Mouse (Mus musculus) retina, adult 2 months (tissue): ENCODE measurements around the gene Hs1bp3.
A peak's percentile ranks its signal among the peaks of the same experiment; 100 is the strongest.

ENCODE experiments used
- DNase-seq: peaks from one replicate; pipeline ENCODE4 v3.0.0-alpha.2; 2012; ENCODE audit warnings: low read depth, low spot score

Hs1bp3 gene

DNA sequence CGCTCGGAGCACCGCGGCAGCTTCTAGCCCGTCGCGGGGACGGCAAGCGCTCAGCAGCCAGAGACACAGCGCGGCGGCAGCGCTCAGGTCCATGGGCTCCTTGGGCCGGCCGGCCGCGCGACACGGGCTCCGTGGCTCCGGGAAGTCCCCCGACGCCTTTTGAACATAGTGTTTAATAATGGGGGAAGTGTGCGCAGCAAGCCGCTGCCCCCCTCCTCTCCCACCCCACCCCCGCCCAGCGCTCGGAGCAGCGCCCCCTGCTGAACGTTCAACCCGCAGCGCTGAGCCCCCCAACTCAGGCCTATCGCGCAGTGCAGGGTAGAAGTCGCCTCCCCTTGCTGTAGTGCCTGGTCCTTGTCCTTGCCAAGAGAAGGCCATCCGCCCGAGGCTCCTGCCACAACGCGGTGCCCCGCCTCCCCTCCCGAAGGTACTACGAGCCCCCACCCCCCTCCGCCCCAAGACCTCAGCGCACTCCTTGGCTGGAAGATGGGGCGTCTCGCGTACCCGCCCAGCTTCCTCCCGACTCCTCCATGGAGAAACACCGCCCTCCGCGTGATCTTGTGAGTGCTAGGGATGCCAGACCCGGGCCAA, 11.3 kb upstream of the Hs1bp3 start, which contains the start of gene Gdf7:
TSS of gene Gdf7 (minus strand) at position 114 of the 591 bp plus-strand sequence.
- no peak for DNase-seq

- no peak for DNase-seq
Measured at GRCm38 (mm10) chr12:8305258-8305657, 8.0 kb upstream of the Hs1bp3 start.

DNA sequence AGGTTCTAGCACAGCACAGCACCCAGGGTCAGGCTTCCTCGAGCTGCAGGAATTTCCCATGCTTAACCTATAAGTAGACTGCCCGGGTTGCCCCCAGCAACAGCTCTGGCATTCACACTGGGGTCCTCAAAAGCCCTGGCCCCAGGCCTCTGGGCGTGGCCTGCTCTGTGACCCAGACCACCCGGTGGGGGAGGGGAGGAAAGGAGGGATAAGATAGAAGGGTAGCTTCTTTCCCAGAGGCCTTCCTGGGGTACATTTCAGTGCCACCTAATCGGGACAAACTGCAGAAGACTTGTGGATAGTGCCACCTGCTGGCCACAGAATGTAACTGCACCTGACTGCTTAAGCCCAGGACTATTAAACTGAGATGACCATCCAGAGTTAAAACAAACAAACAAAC, 6.8 kb upstream of the Hs1bp3 start:
- peak; percentile 39 for DNase-seq

GRCm38 (mm10) chr12:8306910-8307309, 6.3 kb upstream of the Hs1bp3 start:
- DNase-seq, result no peak

- DNase-seq, result no peak
Measured at GRCm38 (mm10) chr12:8310992-8311391, 2.2 kb upstream of the Hs1bp3 start.

GRCm38 (mm10) chr12:8312266-8312665, 966 bp upstream of the Hs1bp3 start:
- DNase-seq, result no peak

GRCm38 (mm10) chr12:8313773-8314172, 541 bp downstream of the Hs1bp3 start:
- DNase-seq, result no peak

- DNase-seq, result no peak
Measured at GRCm38 (mm10) chr12:8316541-8316940, 3.3 kb downstream of the Hs1bp3 start.

DNA sequence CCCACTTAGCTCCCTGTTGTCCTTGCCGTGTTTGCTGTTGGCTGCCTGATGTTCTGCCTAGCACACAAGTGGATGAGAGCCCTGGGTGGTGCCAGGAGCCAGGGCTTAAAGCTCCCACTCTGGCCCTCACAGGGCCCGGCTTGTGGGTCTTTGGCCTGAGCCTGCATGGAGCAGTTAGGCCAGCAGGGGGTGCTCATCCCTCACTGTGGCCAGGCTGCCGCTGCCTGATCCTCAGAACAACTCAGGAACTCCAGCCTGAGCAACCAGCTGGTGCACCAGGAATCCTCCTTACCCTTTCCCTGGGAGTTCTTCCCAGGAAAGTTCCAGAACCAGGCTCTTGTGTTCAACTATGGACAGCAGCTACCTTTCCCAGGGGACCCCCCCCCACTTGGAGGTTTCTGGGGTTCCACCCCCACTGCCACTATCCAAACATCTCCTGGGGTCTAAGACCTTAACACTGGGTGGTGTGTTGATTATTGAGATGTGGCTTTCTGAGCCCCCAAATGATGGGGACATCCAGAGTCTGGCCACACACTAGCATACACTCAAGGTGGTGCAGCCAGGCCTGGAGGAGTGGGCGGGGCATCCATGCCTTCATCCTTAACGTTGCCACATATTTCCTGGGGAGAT, 7.0 kb downstream of the Hs1bp3 start:
- DNase-seq, result peak; percentile 18

DNA sequence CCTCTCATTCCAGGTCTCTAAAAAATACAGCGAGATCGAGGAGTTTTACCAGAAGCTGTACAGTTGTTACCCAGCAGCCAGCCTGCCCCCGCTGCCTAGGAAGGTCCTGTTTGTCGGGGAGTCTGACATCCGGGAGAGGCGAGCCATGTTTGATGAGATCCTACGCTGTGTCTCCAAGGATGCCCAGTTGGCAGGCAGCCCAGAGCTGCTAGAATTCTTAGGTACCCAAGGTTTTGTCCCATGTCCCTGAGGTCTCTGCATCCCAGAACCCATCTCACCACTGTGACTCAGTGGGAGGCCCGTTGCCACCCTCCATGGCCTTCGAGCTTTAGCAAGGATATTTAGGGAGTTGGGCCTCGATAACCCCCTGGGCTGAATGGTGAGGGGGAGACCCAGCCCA, 8.3 kb downstream of the Hs1bp3 start:
- DNase-seq, result no peak

DNA sequence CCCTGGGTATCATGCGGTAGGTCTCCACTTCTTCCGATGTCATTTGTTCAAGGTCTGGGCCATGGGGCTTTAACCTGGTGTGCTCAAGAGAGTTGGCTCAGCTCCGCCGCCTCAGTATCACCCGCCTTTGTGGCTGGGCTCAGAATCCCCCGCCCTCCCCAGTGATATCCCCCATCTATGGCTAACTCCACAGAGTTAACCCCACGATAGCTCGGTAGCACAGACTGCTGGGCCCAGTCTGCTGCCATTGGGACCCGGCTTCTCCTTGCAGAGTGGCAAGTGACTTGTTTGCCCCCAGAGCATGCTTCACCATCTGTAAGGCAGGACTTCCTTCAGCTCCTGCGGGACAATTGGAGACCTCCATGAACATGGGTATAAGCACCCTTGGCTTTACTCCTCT, 10.9 kb downstream of the Hs1bp3 start:
- no peak for DNase-seq

- no peak for DNase-seq
Measured at GRCm38 (mm10) chr12:8325245-8325942, 12.2 kb downstream of the Hs1bp3 start.

DNA sequence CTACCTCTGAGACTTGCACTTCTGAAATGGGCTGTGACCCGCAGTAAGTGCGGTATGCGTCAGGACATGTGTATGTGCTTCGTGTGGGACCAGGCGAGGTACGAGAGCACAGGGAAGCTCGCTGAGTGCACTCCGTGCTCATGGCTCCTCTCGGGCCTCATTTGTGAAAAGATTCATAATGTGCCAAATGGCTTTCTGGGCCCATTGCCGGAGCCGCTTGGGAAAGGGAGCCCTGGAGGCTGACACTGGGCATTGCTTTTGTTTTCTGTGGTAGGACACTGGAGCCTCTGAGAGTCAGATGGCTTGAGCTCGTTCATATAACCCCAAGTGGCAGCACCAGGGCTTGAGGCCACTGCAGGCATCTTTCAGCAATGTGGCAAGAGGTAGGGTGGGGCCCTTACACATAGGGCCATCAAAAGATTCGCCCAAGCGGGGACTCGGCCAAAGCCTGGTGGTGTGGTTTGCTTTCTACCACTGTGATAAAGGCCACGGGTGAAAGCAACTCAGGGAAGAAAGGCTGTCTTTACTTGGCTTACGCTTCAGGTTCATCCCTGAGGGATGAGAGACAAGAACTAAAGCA, 12.8 kb downstream of the Hs1bp3 start:
- DNase-seq, result no peak

- peak; percentile 68 for DNase-seq
Measured at GRCm38 (mm10) chr12:8326825-8327674, 13.8 kb downstream of the Hs1bp3 start.

DNA sequence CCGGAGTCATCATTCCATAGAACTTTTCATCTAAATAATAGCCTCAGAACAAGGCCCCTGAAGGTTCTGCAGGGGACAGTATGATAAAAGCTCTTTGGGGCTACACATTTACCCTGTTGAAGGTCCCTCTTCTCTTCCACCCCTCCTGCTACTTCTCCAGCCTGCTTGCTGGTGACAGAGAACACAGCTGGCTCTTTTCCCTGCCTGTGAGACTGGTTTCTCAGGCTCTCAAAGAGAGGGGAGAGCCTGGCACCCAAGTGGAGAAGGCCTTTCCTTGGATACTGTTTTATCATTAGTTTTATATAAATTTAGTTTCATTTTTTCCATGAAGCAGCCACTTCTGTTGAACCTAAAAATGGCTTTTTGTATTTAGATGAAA, 14.4 kb downstream of the Hs1bp3 start:
- no peak for DNase-seq

- no peak for DNase-seq
Measured at GRCm38 (mm10) chr12:8329236-8329635, 16.0 kb downstream of the Hs1bp3 start.

DNA sequence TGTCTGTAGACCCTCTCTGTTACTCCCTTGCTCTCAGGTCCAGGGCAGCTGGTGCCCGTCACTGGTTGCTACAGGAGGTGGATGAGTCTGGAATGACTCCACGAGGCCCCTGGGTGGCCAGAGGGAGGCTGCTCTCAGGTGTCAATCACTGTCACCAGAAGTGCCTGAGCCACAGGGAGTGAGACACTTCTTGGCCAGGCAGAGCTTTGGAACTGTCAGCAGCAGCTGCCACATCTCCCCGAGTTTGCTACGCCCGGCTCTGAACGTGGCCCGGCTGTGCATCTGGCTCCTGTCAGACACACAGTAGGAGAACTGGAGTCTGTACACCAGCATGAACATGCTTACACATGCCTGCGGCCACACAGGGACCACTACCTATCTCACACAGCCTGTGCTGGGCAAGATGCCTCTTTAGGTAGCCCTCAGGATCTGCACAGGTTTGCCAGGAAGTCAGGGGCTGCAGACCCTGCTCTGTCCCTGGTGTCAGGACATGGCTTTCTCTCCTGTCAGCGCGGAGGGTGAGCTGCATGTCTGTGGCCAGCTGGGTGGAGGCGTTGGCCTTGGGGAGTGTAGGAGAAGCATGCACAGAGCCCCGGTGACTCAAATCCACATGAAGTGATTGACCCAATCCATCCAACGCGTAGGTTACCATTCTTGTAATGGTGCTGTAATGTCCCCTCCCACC, 18.4 kb downstream of the Hs1bp3 start:
- no peak for DNase-seq

- no peak for DNase-seq
Measured at GRCm38 (mm10) chr12:8332174-8332542, 18.9 kb downstream of the Hs1bp3 start.

DNA sequence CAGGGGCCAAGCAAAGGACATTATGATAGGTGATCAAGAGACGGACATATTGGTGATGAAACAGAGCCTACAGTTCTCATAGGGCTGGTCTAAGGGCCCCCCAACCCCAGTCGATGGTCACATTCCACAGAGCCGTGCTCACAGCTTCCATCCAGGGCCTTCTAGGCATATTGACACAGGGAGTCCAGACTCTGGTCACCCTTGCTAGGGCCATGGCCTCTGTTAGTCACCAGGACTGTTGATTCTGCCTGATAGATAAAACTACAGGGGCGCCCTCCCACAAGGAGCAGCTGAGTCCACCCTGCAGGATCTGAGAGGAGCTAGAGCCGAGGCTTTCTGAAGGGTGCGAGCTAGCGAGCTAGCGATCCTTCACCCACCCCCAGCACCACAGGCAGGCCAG, 20.4 kb downstream of the Hs1bp3 start:
- no peak for DNase-seq

DNA sequence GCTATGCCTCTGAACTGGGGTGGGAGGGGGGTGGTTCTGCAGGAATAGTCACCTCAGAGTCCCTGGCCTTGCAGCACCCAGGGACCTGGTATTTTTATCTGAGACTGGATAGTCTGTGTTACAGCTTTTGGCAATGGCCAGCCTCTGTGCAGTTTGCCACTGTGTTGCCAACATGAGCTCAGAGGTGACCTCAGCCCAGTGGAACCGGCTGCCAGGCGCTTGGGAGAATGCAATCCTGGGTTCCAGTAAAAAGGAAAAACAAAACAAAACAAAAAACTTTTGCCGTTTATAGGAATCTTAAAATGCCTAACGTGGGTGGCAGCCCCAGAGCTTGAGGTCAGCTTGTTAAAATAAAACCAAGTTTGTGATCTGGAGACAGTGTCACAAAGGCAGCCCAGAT, 21.0 kb downstream of the Hs1bp3 start:
- no peak for DNase-seq

DNA sequence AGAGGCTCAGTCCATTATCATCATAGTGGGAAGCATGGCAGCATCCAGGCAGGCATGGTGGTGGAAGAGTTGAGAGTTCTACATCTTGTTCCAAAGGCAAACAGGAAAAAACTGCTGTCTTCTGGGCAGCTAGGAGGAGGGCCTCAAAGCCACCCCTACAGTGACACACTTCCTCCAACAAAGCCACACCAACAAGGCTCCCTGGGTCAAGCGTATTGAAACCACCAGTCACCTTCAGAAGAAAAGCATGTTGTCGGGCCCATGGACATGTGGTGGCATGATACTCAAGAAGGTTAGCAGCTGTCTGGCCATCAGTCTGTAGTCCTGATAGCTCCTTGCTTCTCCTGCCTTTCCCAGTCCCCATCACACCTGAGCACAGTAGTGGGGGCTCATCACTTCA, 22.3 kb downstream of the Hs1bp3 start:
- no peak for DNase-seq
